Mouse (Mus musculus) lung, embryonic 15.5 days (tissue): ENCODE measurements around the gene Gramd1a. TPM values are rescaled to one million over a fixed set of nuclear protein-coding genes. Genes with fewer than 3 reads are reported as not detected.
A peak's percentile ranks its signal among the peaks of the same experiment; 100 is the strongest.

ENCODE experiments used
- ATAC-seq: fragments of 200-750 bp; cut with Nextera tagmentation; 2 replicates; pipeline ENCODE4 v1.8.0; 2017; ENCODE audit warnings: moderate number of reproducible peaks, borderline replicate concordance; ENCODE audit not compliant: low FRiP score, low TSS enrichment; ENCODE audit errors: extremely low read depth
- H3K27ac ChIP-seq: fragments of 300-500 bp; sonication (generic); 2 replicates; pipeline ENCODE4 v1.5.1; 2015; ENCODE audit warnings: moderate library complexity, mild to moderate bottlenecking, inconsistent platforms
- H3K27me3 ChIP-seq: fragments of 300-500 bp; sonication (generic); 2 replicates; pipeline ENCODE4 v1.6.1; 2015; ENCODE audit warnings: inconsistent platforms
- H3K36me3 ChIP-seq: fragments of 300-500 bp; sonication (generic); 2 replicates; pipeline ENCODE4 v1.6.1; 2015; ENCODE audit warnings: inconsistent platforms
- H3K4me1 ChIP-seq: fragments of 300-500 bp; sonication (generic); 2 replicates; pipeline ENCODE4 v1.6.1; 2015; ENCODE audit warnings: inconsistent platforms
- H3K4me2 ChIP-seq: fragments of 300-500 bp; sonication (generic); 2 replicates; pipeline ENCODE4 v1.6.1; 2015; ENCODE audit warnings: inconsistent platforms, mild to moderate bottlenecking, moderate library complexity
- H3K4me3 ChIP-seq: fragments of 300-500 bp; sonication (generic); 2 replicates; pipeline ENCODE4 v1.5.1; 2015; ENCODE audit warnings: mild to moderate bottlenecking, inconsistent platforms
- H3K9ac ChIP-seq: fragments of 300-500 bp; sonication (generic); 2 replicates; pipeline ENCODE4 v1.6.1; 2015; ENCODE audit warnings: inconsistent platforms
- H3K9me3 ChIP-seq: fragments of 300-500 bp; sonication (generic); 2 replicates; pipeline ENCODE4 v1.6.1; 2016; ENCODE audit warnings: inconsistent platforms
- WGBS: fragments of 180-500 bp; shearing (Covaris S2); methylation state at CpG from one replicate; pipeline ENCODE4 v1.1.7; 2015; 5-methylcytosine and 5-hydroxymethylcytosine counted together
- polyA plus RNA-seq: library from polyadenylated mRNA; unstranded; fragments of >200 nt; fragmentation: Nextera tagmentation; extraction: Ambion mirVana; gene quantifications from 2 replicates; pipeline ENCODE4 v1.2.1, GENCODE M21; 2015

Gene Gramd1a
- polyA plus RNA-seq, 1 experiment from 2014 or later, result 65.5 TPM

DNA sequence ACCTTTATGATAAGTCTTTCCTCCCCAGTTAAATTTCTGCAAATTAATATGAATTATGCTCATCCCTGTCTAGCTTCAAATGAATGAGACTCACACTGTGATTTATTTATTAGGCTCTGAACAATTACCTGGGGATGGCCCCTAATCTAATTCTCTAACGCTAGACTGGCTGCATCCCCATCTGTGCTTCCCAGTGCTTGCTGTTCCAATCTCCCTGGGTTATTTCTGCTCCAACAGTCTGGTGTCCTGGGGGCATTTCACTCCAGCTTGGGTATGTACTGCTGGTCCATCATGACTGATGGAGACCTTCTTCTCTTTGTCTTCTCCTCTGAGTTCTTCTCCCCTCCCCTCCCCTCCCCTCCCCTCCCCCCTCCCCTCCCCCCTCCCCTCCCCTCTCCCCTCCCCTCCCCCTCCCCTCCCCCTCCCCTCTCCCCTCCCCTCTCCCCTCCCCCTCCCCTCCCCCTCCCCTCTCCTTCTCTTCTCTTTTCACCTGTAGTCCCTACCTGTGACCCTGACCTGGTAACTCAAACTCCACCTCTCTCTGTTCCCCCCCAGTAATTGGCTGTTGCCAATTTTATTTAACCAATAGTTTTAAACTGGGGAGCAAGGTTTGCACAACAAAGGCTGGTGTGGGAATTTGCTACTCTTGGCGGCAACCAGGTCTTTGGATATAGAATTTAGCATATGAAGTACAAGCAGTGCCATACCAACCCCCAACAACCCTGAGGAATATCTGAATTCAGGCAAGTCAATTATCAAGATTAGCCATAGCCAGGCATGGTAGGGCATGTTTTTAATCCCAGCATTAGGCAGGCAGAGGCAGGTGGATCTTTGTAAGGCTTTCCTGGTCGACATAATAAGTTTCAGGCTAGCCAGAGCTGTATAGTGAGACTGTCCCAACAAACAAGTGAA, 8.2 kb upstream of the Gramd1a start:
- no peaks in the 10 kb centered on the region for H3K36me3 ChIP-seq
- H3K9me3 ChIP-seq, result no peaks in the 10 kb centered on the region
- no peaks in the 10 kb centered on the region for H3K27me3 ChIP-seq
- 52% methylated on average over 3 of the region's 3 CpGs for WGBS
- no peak for ATAC-seq
- H3K4me2 ChIP-seq, result no peak overlapping the region
- no peak overlapping the region for H3K27ac ChIP-seq
- H3K4me1 ChIP-seq, result no peaks in the 10 kb centered on the region; the same call in 1 of the 2 replicates
- H3K9ac ChIP-seq, result no peak overlapping the region
- H3K4me3 ChIP-seq, result no peak overlapping the region

DNA sequence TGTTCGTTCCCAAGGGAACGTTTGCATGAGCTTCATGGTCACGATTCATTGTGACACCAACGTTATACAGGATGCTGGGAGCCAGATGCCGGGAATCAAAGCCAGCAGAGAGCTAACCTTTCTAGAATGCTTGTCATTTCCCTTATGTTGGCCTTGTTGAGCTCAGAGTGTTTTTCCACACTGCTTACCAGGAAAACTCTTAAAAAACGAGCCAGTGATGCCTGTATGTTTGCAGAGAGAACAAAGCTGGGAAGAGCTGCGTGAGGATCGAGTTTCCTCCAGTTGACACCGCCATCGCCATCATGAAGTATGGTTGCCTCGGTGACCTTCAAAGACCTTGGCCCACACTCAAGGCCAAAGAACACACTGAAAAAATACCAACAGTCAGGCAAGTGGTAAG, 6.6 kb upstream of the Gramd1a start:
- no peak overlapping the region for H3K4me2 ChIP-seq
- H3K27me3 ChIP-seq, result no peaks in the 10 kb centered on the region
- no peaks in the 10 kb centered on the region for H3K9me3 ChIP-seq
- no peak overlapping the region for H3K4me3 ChIP-seq
- H3K4me1 ChIP-seq, result no peaks in the 10 kb centered on the region
- no peak overlapping the region for H3K27ac ChIP-seq
- WGBS, result 46% methylated on average over 11 of the region's 11 CpGs
- H3K9ac ChIP-seq, result no peak overlapping the region
- no peaks in the 10 kb centered on the region for H3K36me3 ChIP-seq
- ATAC-seq, result no peak

DNA sequence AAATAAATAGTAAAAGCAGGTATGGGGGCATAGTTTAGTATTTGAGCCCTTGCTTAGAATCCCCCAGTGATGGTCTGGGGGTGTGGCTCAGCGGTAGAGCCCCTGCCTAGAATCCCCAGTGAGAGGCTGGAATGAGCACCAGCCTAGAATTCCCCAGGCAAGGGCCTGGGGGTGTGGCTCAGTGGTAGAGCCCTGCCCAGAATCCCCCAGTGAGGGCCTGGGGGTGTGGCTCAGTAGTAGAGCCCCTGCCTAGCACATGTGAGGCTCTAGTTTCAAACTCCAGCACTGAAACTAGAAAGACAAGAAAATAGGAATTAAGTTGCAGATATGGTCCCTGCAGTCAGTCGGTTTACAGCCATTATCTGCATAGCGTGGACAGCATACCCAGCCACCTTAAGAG, 6.1 kb upstream of the Gramd1a start:
- Histone ChIP-seq H3K9me3 (no peaks in the 10 kb centered on the region), H3K4me3 (no peak overlapping the region), H3K4me2 (no peak overlapping the region), H3K9ac (no peak overlapping the region), H3K4me1 (no peaks in the 10 kb centered on the region), H3K36me3 (no peaks in the 10 kb centered on the region), H3K27ac (no peak overlapping the region), H3K27me3 (no peaks in the 10 kb centered on the region)
- no peak for ATAC-seq
- 55% methylated on average over 3 of the region's 3 CpGs for WGBS

DNA sequence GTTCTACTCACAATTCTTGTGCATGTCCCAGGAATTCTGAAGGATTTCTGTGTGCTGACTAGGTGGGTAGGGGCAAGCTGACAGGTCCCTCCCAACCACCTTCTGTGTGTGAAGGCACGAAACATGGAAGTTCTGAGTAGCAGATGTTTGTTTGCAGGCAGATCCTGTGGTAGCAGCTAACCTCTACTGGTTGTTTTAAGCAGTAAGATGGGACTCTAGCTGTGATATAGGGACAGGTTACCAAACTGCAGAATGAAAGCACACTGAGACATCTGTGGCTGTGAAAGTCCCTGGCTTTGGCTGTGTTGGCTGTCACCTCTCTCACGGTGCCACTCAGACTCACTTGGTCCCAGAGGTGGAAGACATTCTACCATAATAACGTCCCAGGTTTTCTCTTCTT, 5.5 kb upstream of the Gramd1a start:
- no peak overlapping the region for H3K4me2 ChIP-seq
- ATAC-seq, result no peak
- no peaks in the 10 kb centered on the region for H3K27me3 ChIP-seq
- no peak overlapping the region for H3K27ac ChIP-seq
- no peaks in the 10 kb centered on the region for H3K4me1 ChIP-seq
- H3K4me3 ChIP-seq, result no peak overlapping the region
- H3K9me3 ChIP-seq, result no peaks in the 10 kb centered on the region
- no peaks in the 10 kb centered on the region for H3K36me3 ChIP-seq
- no peak overlapping the region for H3K9ac ChIP-seq
- WGBS, result 69% methylated on average over 3 of the region's 3 CpGs

DNA sequence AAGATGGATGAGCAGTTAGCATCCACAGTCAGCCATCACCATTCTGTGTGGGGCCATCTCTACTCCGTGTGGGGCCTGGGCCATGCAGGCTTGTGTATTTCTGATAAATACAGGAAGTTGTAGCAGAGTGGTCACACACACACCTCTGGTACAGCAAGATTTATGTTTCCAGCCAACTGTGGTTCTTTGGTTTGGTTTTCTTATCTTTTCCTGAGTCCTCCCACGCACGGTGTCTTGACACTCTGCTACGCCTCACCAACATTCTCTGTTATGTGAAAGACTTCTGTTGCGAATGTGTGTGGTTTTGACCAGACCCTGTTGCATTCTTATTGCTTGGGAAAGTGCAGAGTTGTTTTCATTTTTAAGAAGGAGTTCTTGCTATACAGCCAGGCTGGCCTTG, 5.1 kb upstream of the Gramd1a start:
- no peaks in the 10 kb centered on the region for H3K27me3 ChIP-seq
- H3K9ac ChIP-seq, result no peak overlapping the region
- 30% methylated on average over 5 of the region's 5 CpGs for WGBS
- H3K9me3 ChIP-seq, result no peaks in the 10 kb centered on the region
- H3K27ac ChIP-seq, result no peak overlapping the region
- peaks cover 3% of the 10 kb centered on the region for H3K4me1 ChIP-seq
- no peak overlapping the region for H3K4me3 ChIP-seq
- H3K36me3 ChIP-seq, result no peaks in the 10 kb centered on the region
- ATAC-seq, result no peak
- no peak overlapping the region for H3K4me2 ChIP-seq

DNA sequence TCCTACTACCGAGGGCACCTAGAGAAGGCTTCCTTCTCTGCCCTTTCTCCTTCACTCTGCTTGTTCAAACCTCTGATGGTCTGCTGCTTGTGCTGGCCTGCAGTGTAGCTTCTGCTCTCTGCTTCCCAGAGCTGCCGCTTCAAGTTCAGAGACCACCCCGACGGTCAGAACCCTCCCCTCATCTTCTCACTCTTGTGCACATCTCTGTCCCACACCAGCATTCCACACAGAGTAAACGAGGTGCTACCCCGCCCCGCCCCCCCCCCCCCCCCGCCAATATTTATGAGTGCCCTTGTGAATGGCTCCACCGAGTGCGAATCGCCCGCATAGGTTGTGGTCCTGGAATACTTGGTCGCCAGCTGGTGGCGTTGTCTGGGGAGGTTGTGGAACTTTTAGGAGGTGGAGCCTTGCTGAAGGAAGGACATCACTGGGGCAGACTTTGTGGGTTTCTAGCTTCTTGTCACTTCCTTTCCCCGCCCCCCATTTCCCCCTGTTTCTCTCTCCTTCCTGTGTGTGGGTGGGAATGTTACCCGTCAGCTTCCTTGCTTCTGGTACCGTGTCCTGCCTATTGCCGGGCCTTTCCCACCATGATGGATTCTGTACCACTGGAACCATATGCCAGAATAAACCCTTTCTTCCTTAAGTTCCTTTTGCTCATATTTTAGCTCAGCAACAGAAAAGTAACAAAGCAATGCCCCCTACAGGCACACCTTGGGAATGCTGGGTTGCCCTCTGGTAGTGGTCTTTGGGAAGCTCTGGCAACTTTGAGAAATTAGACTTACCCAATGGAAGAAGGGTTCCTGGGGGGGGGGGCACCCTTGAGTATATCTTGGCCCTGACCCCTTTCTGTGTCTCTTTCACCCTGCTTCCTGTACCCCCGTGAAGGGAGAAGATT, 585 bp upstream of the Gramd1a start:
- Histone ChIP-seq H3K4me1 (peaks cover 13% of the 10 kb centered on the region), H3K36me3 (no peaks in the 10 kb centered on the region), H3K9me3 (no peaks in the 10 kb centered on the region), H3K27me3 (no peaks in the 10 kb centered on the region), H3K4me3 (no peak overlapping the region), H3K4me2 (no peak overlapping the region), H3K27ac (peak overlapping the region; percentile 44; the same call in 1 of the 2 replicates), H3K9ac (no peak overlapping the region)
- ATAC-seq, result no peak
- whole genome bisulfite sequencing, result 30% methylated on average over 15 of the region's 19 CpGs

DNA sequence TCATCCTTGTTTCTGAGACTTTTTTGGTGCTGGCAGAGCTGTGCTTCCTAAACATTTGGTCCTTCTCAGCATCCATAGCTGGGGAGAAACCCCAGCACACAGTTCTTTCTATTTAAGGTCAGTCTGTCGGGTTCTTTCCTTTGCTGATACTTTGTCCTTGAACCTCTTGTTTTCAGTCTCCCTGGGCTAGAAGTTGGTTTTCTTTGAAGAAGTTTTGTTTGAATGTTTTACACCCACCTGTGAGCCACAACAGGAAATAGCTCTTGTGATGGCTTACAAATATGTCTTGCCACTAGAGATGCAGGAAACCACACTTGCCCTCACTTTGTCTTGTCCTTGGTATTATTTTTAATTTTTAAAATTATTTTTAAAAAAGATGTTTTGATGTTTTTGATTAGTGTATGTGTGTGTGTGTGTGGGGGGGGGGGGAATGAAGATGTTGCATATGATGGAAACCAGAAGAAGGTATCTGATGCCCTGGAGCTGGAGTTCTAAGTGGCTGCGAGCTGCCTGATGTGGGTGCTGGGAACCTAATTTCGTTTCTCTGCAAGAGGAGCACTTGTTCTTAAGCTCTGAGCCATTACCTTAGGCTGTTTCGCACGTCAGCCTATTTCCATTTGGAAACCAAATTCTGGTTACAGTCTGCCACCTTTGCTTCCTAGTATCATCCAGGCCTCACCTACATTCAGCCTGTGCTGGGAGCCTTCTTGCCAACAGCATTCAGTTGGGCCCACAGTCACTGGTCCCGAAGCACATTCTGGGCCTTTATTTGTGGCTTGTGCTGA, 2.0 kb downstream of the Gramd1a start:
- no peaks in the 10 kb centered on the region for H3K9me3 ChIP-seq
- no peaks in the 10 kb centered on the region for H3K36me3 ChIP-seq
- ATAC-seq, result no peak
- H3K27me3 ChIP-seq, result no peaks in the 10 kb centered on the region
- 82% methylated on average over 6 of the region's 6 CpGs for WGBS
- peaks cover 25% of the 10 kb centered on the region for H3K4me1 ChIP-seq
- H3K27ac ChIP-seq, result no peak overlapping the region
- no peak overlapping the region for H3K9ac ChIP-seq
- H3K4me2 ChIP-seq, result no peak overlapping the region
- no peak overlapping the region for H3K4me3 ChIP-seq

DNA sequence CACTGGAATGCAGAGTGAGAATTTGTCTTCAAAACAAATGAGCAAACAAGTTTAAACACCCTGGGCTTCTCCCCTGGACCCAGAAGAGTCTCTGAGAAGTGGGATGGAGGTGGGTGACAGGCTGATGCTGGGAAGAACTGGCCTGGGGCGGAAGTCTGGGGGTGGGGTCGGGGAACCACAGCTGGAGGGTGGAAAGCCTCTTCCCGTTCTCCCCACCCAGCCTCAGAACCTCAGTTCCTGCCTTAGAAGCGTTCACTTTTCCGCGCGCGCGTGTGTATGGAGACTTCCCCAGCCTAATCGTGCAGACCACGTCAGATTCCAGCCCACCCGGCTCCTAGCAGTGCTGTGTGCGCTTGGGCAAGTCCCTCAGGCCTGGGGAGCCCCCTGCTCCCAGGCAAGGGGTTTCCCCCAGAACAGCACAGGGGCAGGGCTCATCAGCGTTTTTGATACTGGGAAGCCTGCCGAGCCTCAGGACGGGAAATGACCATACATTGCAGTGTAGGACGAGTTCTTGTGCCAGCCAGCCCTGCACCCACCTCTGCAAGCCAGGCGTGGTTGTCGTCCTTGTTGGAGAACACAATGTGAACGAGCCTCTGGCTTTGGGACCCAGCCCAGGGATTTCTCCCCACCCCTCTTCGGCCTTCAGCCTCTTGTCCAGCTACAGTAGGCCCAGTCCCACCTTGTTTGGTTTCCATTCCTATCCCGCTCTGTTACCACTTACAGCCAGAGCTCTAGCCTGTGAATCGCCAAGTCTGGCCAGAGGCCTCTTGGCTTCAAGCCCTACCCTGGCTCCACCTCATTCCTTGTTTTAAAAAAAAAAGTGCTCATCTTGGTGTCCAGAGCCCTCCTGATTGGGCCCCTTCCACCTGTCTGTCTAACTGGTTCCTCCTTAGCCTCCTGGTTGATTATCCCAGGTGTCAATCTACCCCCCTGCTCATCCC, 4.1 kb downstream of the Gramd1a start:
- WGBS, result 17% methylated on average over 23 of the region's 23 CpGs
- peaks cover 46% of the 10 kb centered on the region for H3K4me1 ChIP-seq

DNA sequence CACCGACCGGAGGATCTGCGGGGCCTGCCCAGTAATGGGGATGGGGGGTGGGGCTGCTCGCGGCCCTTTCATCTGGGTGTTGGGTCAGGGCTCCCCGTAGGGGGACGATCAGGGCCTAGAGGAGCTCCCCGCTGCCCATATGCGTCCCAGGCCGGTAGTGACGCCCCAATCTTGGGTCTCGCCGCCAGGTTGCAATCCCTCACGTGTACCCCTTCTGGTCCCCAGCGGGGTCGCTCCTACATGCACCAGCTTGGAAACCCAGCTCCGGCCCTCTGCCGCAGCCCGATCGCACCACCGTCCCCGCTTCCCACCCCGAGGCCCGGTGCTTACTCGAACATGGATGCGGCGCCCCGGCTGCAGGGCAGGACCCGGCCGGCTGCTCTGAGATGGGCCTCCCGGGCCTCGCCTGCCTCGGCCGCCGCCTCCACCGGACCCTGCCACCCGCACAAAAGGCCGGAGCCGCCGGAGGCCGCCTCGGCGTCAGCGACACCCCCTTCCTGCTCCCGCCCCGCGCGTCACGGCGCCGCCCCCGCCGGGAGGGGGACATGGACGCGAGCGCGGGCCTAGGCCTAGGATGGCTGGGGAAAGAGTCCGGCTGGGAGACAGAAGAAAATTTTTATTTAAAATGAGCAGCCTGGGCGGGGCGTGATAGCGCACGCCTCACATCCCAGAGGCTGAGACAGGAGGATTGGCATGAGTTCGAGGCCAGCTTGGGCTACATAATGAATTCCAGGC, 5.0 kb downstream of the Gramd1a start:
- H3K9me3 ChIP-seq, result no peaks in the 10 kb centered on the region
- under 1% methylated on average over 62 of the region's 63 CpGs for WGBS
- peak overlapping the region; percentile 97 for H3K9ac ChIP-seq
- peak overlapping the region; percentile 96 for H3K27ac ChIP-seq
- ATAC-seq, result peak; percentile 89
- peak overlapping the region; percentile 96 for H3K4me3 ChIP-seq
- peak overlapping the region; percentile 68 for H3K4me2 ChIP-seq
- peaks cover 52% of the 10 kb centered on the region for H3K4me1 ChIP-seq
- H3K36me3 ChIP-seq, result no peaks in the 10 kb centered on the region
- no peaks in the 10 kb centered on the region for H3K27me3 ChIP-seq

More for the DNA sequence above, 4.1 kb downstream of the Gramd1a start:
- H3K4me2 ChIP-seq, result peak overlapping the region; percentile 68
- no peaks in the 10 kb centered on the region for H3K27me3 ChIP-seq
- H3K27ac ChIP-seq, result peak overlapping the region; percentile 96
- peak; percentile 53 for ATAC-seq
- no peaks in the 10 kb centered on the region for H3K9me3 ChIP-seq
- peak overlapping the region; percentile 96 for H3K4me3 ChIP-seq
- peak overlapping the region; percentile 97 for H3K9ac ChIP-seq
- no peaks in the 10 kb centered on the region for H3K36me3 ChIP-seq
